Mouse (Mus musculus) MEL (cell line): ENCODE results near the gene Nbas.

Experiments
- CTCF ChIP-seq, 3 experiments: IDR thresholded peaks in 2 of 3; conservative IDR thresholded peaks in 1 of 3; 2 replicates each; pipeline ENCODE4 v1.5.1; 2011 to 2012; ENCODE audit warnings: low read length in 3 of 3, low read depth in 2 of 3, mild to moderate bottlenecking in 2 of 3, improper control_type of control experiment in 1 of 3, inconsistent platforms in 1 of 3, mixed read lengths in 1 of 3, moderate library complexity in 1 of 3; ENCODE audit not compliant: control insufficient read depth in 1 of 3, insufficient read depth in 1 of 3, poor library complexity in 1 of 3, severe bottlenecking in 1 of 3
- EP300 ChIP-seq, 2 experiments: IDR thresholded peaks; 2 replicates each; pipeline ENCODE4 v1.6.1; 2011; ENCODE audit warnings: improper control_type of control experiment in 2 of 2, low read length in 2 of 2, low read depth in 1 of 2, mild to moderate bottlenecking in 1 of 2
- GATA1 ChIP-seq: IDR thresholded peaks from 2 replicates; pipeline ENCODE4 v1.6.1; 2011; ENCODE audit warnings: low read depth, low read length, improper control_type of control experiment
- MAX ChIP-seq: IDR thresholded peaks from 2 replicates; pipeline ENCODE4 v1.6.1; 2011; ENCODE audit warnings: low read length, improper control_type of control experiment
- POLR2A ChIP-seq, 2 experiments: IDR thresholded peaks; 2 replicates each; pipeline ENCODE4 v1.6.1; 2011 to 2012; ENCODE audit warnings: low read length in 2 of 2, mild to moderate bottlenecking in 2 of 2, control low read depth in 1 of 2, improper control_type of control experiment in 1 of 2, low read depth in 1 of 2, moderate library complexity in 1 of 2; ENCODE audit not compliant: control insufficient read depth in 1 of 2, insufficient read depth in 1 of 2, poor library complexity in 1 of 2
- POLR2AphosphoS2 ChIP-seq: IDR thresholded peaks from 2 replicates; pipeline ENCODE4 v1.6.1; 2011; ENCODE audit warnings: low read length, improper control_type of control experiment
- TAL1 ChIP-seq: IDR thresholded peaks from 2 replicates; pipeline ENCODE4 v1.6.1; 2012; ENCODE audit warnings: mild to moderate bottlenecking, inconsistent platforms, low read length, moderate library complexity, mixed read lengths
- USF1 ChIP-seq: IDR thresholded peaks from 2 replicates; pipeline ENCODE4 v1.6.1; 2014; ENCODE audit warnings: low read depth, mild to moderate bottlenecking, inconsistent platforms, low read length, improper control_type of control experiment, moderate library complexity
- USF2 ChIP-seq, 2 experiments: IDR thresholded peaks; 2 replicates each; pipeline ENCODE4 v1.6.1; 2011 to 2012; ENCODE audit warnings: improper control_type of control experiment in 2 of 2, low read length in 2 of 2, borderline replicate concordance in 1 of 2, inconsistent platforms in 1 of 2, low read depth in 1 of 2, mild to moderate bottlenecking in 1 of 2; ENCODE audit not compliant: insufficient read depth in 1 of 2
- ZMIZ1 ChIP-seq: IDR thresholded peaks from 2 replicates; pipeline ENCODE4 v1.6.1; 2012; ENCODE audit warnings: low read depth, mild to moderate bottlenecking, inconsistent platforms, low read length, improper control_type of control experiment, moderate library complexity

- no peak for TF ChIP-seq POLR2A (IDR thresholded peaks at IDR 0.05; ENCODE audit: control insufficient read depth in 1 of 2, insufficient read depth in 1 of 2, low read depth in 1 of 2, low read length in 2 of 2, poor library complexity in 1 of 2)
- no peak for TF ChIP-seq POLR2AphosphoS2
- TF ChIP-seq TAL1 = no peak
- TF ChIP-seq USF2 (IDR thresholded peaks at IDR 0.05; ENCODE audit: borderline replicate concordance in 1 of 2, insufficient read depth in 1 of 2, low read depth in 1 of 2, low read length in 2 of 2) = no peak
- no peak for TF ChIP-seq CTCF (IDR thresholded peaks at IDR 0.05 in 2 of 3, conservative IDR thresholded peaks at IDR 0.05 in 1 of 3; ENCODE audit: control insufficient read depth in 1 of 3, insufficient read depth in 1 of 3, low read depth in 2 of 3, low read length in 3 of 3, poor library complexity in 1 of 3, severe bottlenecking in 1 of 3)
- TF ChIP-seq GATA1 = no peak
- TF ChIP-seq ZMIZ1 = no peak
- no peak for TF ChIP-seq EP300 (IDR thresholded peaks at IDR 0.05; ENCODE audit: low read depth in 1 of 2, low read length in 2 of 2)
- TF ChIP-seq MAX = no peak
- TF ChIP-seq USF1 = no peak
Measured at GRCm38 (mm10) chr12:13486278-13486677, 217.3 kb downstream of the Nbas start.
